Mouse (Mus musculus): ENCODE results near the gene Rps26. TPM values are rescaled to one million over a fixed set of nuclear protein-coding genes. Genes with fewer than 3 reads are reported as not detected.

Rps26 gene
- polyA plus RNA-seq (2015; fragmentation: Nextera tagmentation; extraction: Ambion mirVana), result 531 and 638 TPM in 2 replicates

DNA sequence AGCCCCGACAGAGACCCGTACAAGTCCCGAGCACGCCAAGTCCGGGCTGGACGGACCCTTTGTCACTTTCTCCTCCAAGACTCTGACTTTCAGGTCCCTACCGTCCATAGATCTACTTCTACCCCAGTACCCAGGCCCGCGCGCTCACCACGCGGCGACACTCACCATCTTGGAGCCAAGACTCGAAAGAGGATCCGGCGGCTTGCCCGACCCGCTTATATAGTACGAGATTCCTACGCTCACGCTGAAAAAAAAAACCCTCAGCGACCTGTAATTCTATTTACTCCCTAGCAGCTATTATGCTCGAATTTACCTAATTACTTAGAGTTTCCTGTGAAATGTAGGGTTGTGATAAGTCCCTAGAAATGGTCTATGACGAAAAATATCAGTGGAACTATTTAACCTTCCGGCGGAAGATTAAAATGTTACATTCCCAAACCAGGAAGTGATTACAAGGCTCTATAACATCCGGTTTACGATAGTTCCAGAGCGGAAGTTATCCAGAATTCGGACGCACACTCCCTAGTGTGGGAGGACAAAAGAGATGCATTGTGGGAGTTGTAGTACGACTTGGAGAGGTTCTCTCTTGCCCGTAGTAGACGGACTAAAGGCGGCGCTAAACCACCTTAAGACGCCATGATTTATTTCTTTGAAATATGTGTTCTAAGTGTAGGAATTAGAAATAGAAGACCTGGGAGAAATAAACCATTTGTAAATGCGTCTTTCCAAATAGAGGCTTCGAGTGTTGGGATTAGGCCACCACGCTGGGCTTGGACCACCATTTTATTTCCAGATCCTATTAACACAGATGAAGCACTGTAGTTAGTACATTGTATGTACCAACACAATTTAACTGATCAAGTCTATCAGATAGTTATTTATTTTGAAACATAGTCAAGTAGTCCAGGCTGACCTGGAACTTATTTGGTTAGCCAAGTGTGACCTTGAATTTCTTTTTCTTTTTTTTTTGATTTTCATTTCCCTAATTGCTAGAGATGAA lies at the start of gene Rps26:
Gene Rps26 (minus strand): TSS at position 437 of the 1,000 bp plus-strand sequence.
- ATAC-seq, result peak; percentile 98
- peak within 1 kb of the TSS; percentile 96 for H3K4me2 ChIP-seq
- H3K27me3 ChIP-seq, result no peaks in the 10 kb centered on the region
- no peaks in the 10 kb centered on the region for H3K9me3 ChIP-seq (replicated peaks)
- H3K9ac ChIP-seq, result peak within 1 kb of the TSS; percentile 94
- under 1% methylated on average over 40 of the region's 40 CpGs for WGBS
- H3K27ac ChIP-seq, result peak within 1 kb of the TSS; percentile 70
- peaks cover 34% of the 10 kb centered on the region for H3K36me3 ChIP-seq (ENCODE audit: poor library complexity, severe bottlenecking)
- H3K4me3 ChIP-seq, result peak within 1 kb of the TSS; percentile 92
- H3K4me1 ChIP-seq, result peaks cover 9% of the 10 kb centered on the region

DNA sequence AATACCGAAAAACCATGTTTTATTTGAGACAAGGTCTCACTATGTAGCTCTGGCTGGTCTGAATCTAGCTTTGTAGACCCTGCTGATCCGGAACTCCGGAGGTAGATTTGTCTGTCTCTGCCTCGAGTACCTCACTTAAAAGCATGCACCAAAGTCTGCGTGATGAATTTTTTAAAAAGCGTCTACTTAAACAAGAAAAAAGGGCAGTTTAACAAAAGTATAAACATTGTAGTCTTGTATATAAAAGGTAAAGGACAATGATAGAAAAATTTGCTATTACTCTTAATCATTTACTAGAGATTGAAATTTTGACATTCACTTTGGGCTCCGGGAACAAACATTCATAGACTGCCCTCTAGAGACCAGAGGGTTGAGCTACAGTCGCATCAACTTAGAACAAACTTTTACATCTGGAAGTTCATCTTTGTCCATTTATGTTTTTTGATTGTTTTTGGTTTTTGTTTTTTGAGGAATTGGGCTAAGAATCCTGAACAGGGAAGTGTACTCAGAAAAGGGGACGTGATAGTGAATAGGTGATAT lies 48.0 kb upstream of the Rps26 start:
- Histone ChIP-seq H3K4me2 (peak overlapping the region; percentile 80), H3K36me3 (ENCODE audit: poor library complexity, severe bottlenecking) (peaks cover 15% of the 10 kb centered on the region), H3K9me3 (replicated peaks) (no peaks in the 10 kb centered on the region), H3K9ac (peak overlapping the region; percentile 73), H3K4me1 (peaks cover 8% of the 10 kb centered on the region), H3K27ac (0 out of 2 replicates have a peak overlapping the region, but pooled peaks have one; percentile 3), H3K4me3 (peak overlapping the region; percentile 67), H3K27me3 (peaks cover 3% of the 10 kb centered on the region; the same call in 1 of the 2 replicates)
- ATAC-seq, result 0 out of 2 replicates have a peak, but pooled peaks have one; percentile 6
- 3% methylated on average over 9 of the region's 9 CpGs for WGBS

DNA sequence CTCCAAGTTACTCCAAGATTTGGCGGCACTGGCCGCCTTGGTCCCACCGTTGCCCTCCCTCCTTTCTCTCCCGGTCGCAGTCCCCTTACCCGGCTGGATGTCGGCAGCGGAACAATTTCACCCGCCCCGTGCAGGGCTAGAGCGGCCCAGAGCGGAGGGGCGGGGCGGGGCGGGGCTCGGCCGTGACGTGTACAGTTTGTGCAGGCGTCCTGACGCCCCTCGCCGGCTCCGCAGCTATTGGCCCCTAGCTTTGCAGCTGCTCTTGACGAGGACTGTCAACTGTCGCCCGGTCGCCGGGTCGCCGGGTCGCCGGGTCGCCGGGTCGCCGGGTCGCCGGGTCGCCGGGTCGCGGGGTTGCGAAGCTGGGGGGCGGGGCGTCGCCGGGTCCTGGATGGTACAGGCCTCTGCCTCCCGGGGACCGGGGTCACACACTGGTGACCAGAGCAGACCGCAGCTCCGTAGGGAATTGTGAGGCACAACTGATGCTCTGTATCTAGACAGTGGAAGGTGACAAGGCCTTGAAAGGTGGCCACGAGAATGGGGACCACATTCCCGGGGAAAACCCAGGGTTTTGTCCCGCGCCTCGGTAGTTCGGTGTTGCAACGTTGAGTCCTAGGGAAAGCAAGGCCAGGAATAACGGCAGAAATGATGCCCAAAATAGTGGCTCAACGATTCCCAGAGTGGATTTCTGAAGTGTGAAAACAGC lies 47.4 kb upstream of the Rps26 start, which contains the start of gene Suox:
Gene Suox (minus strand): TSS at position 311 of the 706 bp plus-strand sequence.
- Histone ChIP-seq H3K4me1 (peaks cover 10% of the 10 kb centered on the region), H3K9me3 (replicated peaks) (no peaks in the 10 kb centered on the region), H3K9ac (peak within 1 kb of the TSS; percentile 73), H3K36me3 (ENCODE audit: poor library complexity, severe bottlenecking) (peaks cover 9% of the 10 kb centered on the region), H3K27ac (peak within 1 kb of the TSS; percentile 3; the same call in 1 of the 2 replicates), H3K27me3 (peaks cover 3% of the 10 kb centered on the region; the same call in 1 of the 2 replicates), H3K4me2 (peak within 1 kb of the TSS; percentile 80), H3K4me3 (peak within 1 kb of the TSS; percentile 67)
- peak; percentile 96 for ATAC-seq
- WGBS, result under 1% methylated on average over 42 of the region's 60 CpGs

DNA sequence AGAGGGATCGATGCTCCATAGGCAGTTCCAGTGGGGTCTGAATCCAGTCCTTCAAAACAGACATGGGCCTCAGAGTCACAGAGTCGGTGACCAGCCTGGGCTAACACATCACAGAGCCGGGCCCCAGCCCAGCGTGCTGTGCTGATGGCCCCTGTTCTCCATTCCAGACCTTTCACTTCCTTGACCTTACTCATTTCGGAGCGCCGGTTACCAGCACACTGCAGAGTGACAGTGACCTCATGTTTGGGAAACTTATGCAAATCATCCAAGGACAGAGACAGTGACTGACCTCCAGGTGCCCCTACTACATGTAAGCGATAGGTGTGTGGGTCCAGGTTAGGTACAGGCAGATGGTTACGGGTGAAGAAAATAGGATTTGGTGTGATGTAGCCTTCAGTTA lies 44.6 kb upstream of the Rps26 start:
- H3K36me3 ChIP-seq (ENCODE audit: poor library complexity, severe bottlenecking), result peaks cover 5% of the 10 kb centered on the region; the same call in 1 of the 2 replicates
- H3K4me2 ChIP-seq, result no peak overlapping the region
- H3K9ac ChIP-seq, result no peak overlapping the region
- H3K4me1 ChIP-seq, result peaks cover 17% of the 10 kb centered on the region
- 96% methylated on average over 9 of the region's 9 CpGs for WGBS
- ATAC-seq, result no peak
- H3K4me3 ChIP-seq, result no peak overlapping the region
- H3K27me3 ChIP-seq, result peaks cover 3% of the 10 kb centered on the region; the same call in 1 of the 2 replicates
- H3K9me3 ChIP-seq (replicated peaks), result no peaks in the 10 kb centered on the region
- no peak overlapping the region for H3K27ac ChIP-seq

DNA sequence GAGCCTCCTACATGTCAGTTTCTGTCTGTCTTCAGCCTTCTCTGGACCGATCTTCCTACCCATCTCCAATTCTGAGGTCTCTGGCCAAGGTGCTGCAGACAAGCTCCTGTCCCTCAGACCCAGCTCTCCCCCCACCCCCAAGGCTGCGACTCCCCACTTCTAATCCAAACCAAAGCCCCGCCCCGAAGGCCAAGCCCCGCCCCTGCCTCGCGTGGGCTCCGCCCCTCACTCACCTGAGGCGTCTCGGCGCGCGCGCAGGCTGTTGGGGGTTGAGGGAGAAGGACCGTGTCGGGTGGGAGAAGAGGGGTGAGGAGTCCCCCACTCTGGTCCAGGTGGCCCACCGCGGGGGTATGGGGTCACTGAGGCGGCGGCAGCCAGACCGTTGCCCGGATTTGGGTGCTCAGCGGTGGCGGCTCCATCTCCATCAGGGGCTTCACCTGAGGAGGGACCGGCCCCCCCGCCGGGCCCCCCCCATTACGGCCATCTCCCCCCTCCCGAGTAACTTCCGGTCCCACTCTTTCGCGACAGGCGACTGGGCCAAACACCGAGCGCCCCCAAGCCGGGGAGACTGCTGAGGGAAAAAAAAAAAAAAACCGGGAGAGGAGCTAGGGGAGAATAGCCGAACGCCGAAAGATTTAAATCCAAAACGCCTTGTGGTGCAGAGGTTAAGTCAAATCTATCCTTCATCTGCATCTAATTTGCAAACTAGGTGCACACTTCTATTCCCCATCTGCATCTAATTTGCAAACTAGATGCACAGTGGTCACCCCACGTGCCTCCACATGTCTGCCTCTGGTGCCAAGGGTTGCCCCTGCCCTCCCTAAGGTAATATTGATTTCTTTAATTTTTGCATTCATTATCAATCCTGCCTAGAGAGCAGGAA lies 42.5 kb upstream of the Rps26 start:
- Histone ChIP-seq H3K27ac (peak overlapping the region; percentile 59), H3K9me3 (replicated peaks) (no peaks in the 10 kb centered on the region), H3K36me3 (ENCODE audit: poor library complexity, severe bottlenecking) (peaks cover 5% of the 10 kb centered on the region; the same call in 1 of the 2 replicates), H3K4me3 (peak overlapping the region; percentile 79), H3K9ac (peak overlapping the region; percentile 81), H3K27me3 (peaks cover 3% of the 10 kb centered on the region; the same call in 1 of the 2 replicates), H3K4me1 (peaks cover 17% of the 10 kb centered on the region), H3K4me2 (peak overlapping the region; percentile 81)
- peak; percentile 58 for ATAC-seq
- WGBS, result under 1% methylated on average over 38 of the region's 42 CpGs

DNA sequence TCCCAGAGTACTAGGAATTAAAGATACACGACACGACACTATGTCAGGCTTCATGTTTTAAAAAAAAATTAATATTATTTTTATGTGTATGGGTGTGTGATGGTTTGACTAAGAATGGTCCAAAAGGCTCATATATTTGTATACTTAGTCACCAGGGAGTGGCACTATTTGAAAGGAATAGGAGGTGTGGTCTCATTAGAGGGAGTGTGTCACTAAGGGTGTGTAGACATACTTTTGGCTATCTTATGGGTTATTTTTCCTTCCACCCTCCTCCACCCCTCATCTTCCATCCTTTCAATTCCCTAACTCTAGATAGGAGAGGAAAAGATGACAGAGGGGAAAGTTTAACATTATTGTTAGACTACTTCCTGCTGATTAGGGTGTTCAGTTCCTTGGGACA lies 39.3 kb upstream of the Rps26 start:
- no peaks in the 10 kb centered on the region for H3K9me3 ChIP-seq (replicated peaks)
- H3K4me2 ChIP-seq, result no peak overlapping the region
- no peaks in the 10 kb centered on the region for H3K36me3 ChIP-seq (ENCODE audit: poor library complexity, severe bottlenecking)
- ATAC-seq, result no peak
- peaks cover 9% of the 10 kb centered on the region; the same call in 1 of the 2 replicates for H3K4me1 ChIP-seq
- H3K27me3 ChIP-seq, result no peaks in the 10 kb centered on the region
- H3K9ac ChIP-seq, result no peak overlapping the region
- H3K4me3 ChIP-seq, result no peak overlapping the region
- H3K27ac ChIP-seq, result no peak overlapping the region
- 98% methylated on average over 2 of the region's 2 CpGs for WGBS

DNA sequence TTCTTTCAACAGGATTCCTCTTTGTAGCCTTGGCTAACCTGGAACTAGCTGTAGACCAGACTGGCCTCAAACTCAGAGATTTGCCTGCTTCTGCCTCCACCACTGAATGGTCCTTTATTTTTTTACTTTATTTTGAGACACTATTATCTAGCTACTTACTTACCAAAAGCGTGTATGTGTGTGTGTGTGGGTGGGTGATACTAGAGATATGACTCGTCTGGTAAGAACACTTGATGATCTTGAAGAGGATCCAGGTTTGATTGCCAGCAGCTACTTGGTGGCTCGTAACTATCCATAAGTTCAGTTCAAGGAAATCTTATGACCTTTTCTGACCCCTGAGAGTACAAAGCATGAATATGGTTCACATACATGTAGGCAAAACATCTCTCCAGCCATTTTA lies 38.8 kb upstream of the Rps26 start:
- Histone ChIP-seq H3K27me3 (no peaks in the 10 kb centered on the region), H3K9me3 (replicated peaks) (no peaks in the 10 kb centered on the region), H3K9ac (no peak overlapping the region), H3K4me2 (no peak overlapping the region), H3K27ac (no peak overlapping the region), H3K4me3 (no peak overlapping the region), H3K4me1 (peaks cover 9% of the 10 kb centered on the region; the same call in 1 of the 2 replicates), H3K36me3 (ENCODE audit: poor library complexity, severe bottlenecking) (no peaks in the 10 kb centered on the region)
- WGBS, result 92% methylated on average over 3 of the region's 3 CpGs
- ATAC-seq, result no peak

DNA sequence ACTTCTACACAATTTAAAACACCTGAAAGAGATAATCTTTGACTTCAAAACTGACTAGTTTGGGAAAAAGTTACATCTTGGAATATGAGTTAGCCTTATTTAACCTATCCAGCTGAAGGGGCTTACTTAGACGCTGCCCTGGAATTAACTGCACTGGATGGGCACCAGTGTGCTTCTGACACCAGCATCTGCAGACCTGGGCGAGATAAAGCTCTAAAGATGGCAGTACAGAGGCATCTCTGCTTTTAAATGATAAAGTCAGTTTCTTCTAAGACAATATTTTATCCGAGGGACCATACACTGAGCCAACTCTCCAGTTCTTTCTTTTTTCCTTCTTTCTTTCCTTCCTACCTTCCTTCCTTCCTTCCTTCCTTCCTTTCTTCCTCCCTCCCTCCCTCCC lies 38.3 kb upstream of the Rps26 start:
- no peak for ATAC-seq

DNA sequence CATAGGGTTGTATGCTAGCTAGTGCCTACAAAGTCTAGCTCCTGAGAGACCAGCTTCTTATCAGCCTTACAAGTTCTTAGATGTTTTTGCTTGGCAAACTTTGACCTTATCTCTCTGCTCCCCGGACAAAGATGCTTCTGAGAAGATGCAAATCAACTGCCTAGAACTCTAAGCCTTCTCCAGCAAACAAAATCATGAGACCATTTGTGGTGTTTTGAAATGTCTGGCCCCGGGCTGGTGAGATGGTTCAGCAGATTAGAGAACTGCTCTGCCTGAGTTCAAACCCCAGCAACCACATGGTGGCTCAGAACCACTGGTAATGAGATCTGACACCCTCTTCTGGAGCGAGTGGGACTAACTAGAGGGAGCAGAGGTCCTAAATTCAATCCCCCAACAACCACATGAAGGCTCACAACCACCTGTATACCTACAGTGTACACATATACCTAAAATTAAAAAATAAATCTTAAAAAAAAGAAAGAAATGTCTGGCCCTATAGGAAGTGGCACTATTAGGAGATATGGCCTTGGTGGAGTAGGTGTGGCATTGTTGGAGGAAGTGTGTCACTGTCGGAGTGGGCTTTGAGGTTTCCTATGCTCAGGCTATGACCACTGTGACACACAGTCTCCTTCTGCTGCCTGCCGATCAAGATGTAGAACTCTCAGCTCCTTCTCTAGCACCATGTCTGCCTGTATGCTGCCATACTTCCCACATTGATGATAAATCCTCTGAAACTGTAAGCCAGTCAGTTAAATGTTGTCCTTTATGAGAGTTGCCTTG lies 37.1 kb upstream of the Rps26 start:
- WGBS, result 74% methylated on average over 5 of the region's 5 CpGs
- no peaks in the 10 kb centered on the region for H3K36me3 ChIP-seq (ENCODE audit: poor library complexity, severe bottlenecking)
- H3K9ac ChIP-seq, result no peak overlapping the region
- no peak overlapping the region for H3K27ac ChIP-seq
- 0 out of 2 replicates have a peak, but pooled peaks cover 4% of the 10 kb centered on the region for H3K4me1 ChIP-seq
- ATAC-seq, result no peak
- no peak overlapping the region for H3K4me3 ChIP-seq
- no peak overlapping the region for H3K4me2 ChIP-seq
- H3K9me3 ChIP-seq (replicated peaks), result no peaks in the 10 kb centered on the region
- no peaks in the 10 kb centered on the region for H3K27me3 ChIP-seq

More for the DNA sequence above, 38.3 kb upstream of the Rps26 start:
- H3K4me2 ChIP-seq, result no peak overlapping the region
- H3K36me3 ChIP-seq (ENCODE audit: poor library complexity, severe bottlenecking), result no peaks in the 10 kb centered on the region
- no peak overlapping the region for H3K4me3 ChIP-seq
- H3K27me3 ChIP-seq, result no peaks in the 10 kb centered on the region
- WGBS, result 68% methylated on average over 3 of the region's 3 CpGs
- H3K4me1 ChIP-seq, result peaks cover 9% of the 10 kb centered on the region; the same call in 1 of the 2 replicates
- H3K27ac ChIP-seq, result no peak overlapping the region
- H3K9ac ChIP-seq, result no peak overlapping the region
- H3K9me3 ChIP-seq (replicated peaks), result no peaks in the 10 kb centered on the region

DNA sequence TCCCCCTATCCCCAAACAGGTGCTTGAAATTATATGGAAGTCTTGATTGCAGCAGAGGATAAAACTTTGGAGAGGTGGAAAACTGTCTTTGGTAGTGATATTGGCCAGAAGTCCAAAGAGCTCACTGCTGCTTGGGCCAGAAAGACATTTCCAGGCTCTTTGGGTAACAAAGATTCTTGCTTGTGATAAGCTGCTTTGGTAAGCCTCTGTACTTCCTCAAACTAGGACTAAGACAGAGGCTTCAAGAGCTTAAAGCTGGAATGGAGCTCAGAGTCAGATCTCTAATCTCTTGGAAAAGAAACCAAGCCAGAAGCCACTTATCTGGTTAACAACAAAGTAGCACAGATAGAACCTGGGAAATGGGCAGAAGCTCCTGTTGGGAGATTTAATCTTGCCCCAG lies 35.9 kb upstream of the Rps26 start:
- no peak for ATAC-seq
- Histone ChIP-seq H3K27me3 (no peaks in the 10 kb centered on the region), H3K4me1 (no peaks in the 10 kb centered on the region)

More for the DNA sequence above, 35.9 kb upstream of the Rps26 start:
- H3K4me2 ChIP-seq, result no peak overlapping the region
- no peak overlapping the region for H3K27ac ChIP-seq
- H3K4me3 ChIP-seq, result no peak overlapping the region
- H3K36me3 ChIP-seq (ENCODE audit: poor library complexity, severe bottlenecking), result no peaks in the 10 kb centered on the region
- no peak overlapping the region for H3K9ac ChIP-seq
- H3K9me3 ChIP-seq (replicated peaks), result no peaks in the 10 kb centered on the region

Measured in forebrain, embryonic 13.5 days (tissue).